In genomic region chr15:3831802-3832201, GRCm38 (mm10) we compare ENCODE assay signal across 14 mouse cellular contexts.
"Had no signal": no experiment of that assay in that cellular context is flagged by ENCODE, and none has a peak within 500 bp of the region (broad histone marks: within the 10 kb centered on the region; RNA-seq: fewer than 3 reads in every experiment).

No protein-coding gene starts in this region.

- H3K4me1 ChIP-seq: midbrain, embryonic 10.5 days; midbrain, embryonic 12.5 days; neural tube, embryonic 12.5 days; stomach, embryonic 15.5 days had no signal

- H3K27me3 ChIP-seq: midbrain, embryonic 12.5 days; neural tube, embryonic 12.5 days; stomach, embryonic 15.5 days had no signal

- DNase-seq: lung, embryonic 14.5 days; lung, postnatal 10 days; lung, postnatal 4 days; midbrain, embryonic 14.5 days; right cerebral cortex, postnatal 14 days; thymus, adult 2 months; thymus, postnatal 25 days; thymus, postnatal 4 days had no signal

- H3K4me3 ChIP-seq: midbrain, embryonic 10.5 days; midbrain, embryonic 12.5 days; neural tube, embryonic 12.5 days; stomach, embryonic 15.5 days had no signal

- ATAC-seq: midbrain, embryonic 16.5 days had no signal

- H3K27ac ChIP-seq: midbrain, embryonic 10.5 days; midbrain, embryonic 12.5 days; neural tube, embryonic 12.5 days; stomach, embryonic 15.5 days; stomach, postnatal 0 days had no signal

- H3K36me3 ChIP-seq: midbrain, embryonic 10.5 days; midbrain, embryonic 12.5 days; neural tube, embryonic 12.5 days; stomach, embryonic 15.5 days had no signal

- H3K4me2 ChIP-seq: lung, embryonic 14.5 days; midbrain, embryonic 12.5 days; neural tube, embryonic 12.5 days; stomach, embryonic 15.5 days had no signal

- H3K9ac ChIP-seq: lung, embryonic 14.5 days; midbrain, embryonic 12.5 days; neural tube, embryonic 12.5 days; stomach, embryonic 15.5 days had no signal

- H3K9me3 ChIP-seq: midbrain, embryonic 10.5 days; midbrain, embryonic 12.5 days; neural tube, embryonic 12.5 days; stomach, embryonic 15.5 days had no signal
